Mouse (Mus musculus) cerebellum, postnatal 25 days (tissue): Measurements from ENCODE around the gene Smug1.
A peak's percentile ranks its signal among the peaks of the same experiment; 100 is the strongest.

Experiments
- DNase-seq, 2 experiments: peaks; one replicate each; pipeline ENCODE4 v3.0.0; 2021; ENCODE audit warnings: mixed read lengths in 2 of 2

Gene Smug1

GRCm38 (mm10) chr15:103176874-103177421 is 10.1 kb upstream of the Smug1 start:
- DNase-seq = peak; percentile 96 to 98

- DNase-seq = no peak
Measured at GRCm38 (mm10) chr15:103173251-103173650, 6.4 kb upstream of the Smug1 start.

- DNase-seq = peak; percentile 66 to 78
Measured at GRCm38 (mm10) chr15:103172537-103172936, 5.6 kb upstream of the Smug1 start.

GRCm38 (mm10) chr15:103171276-103171675 is 4.4 kb upstream of the Smug1 start:
- DNase-seq = no peak

GRCm38 (mm10) chr15:103170316-103170679 is 3.4 kb upstream of the Smug1 start:
- no peak for DNase-seq

- DNase-seq = no peak
Measured at GRCm38 (mm10) chr15:103169612-103170315, 2.9 kb upstream of the Smug1 start.

GRCm38 (mm10) chr15:103168801-103169611 is 2.1 kb upstream of the Smug1 start:
- peak; percentile 40 to 43 for DNase-seq

- DNase-seq = no peak
Measured at GRCm38 (mm10) chr15:103167786-103168185, 894 bp upstream of the Smug1 start.

GRCm38 (mm10) chr15:103165924-103166323 is 968 bp downstream of the Smug1 start:
- DNase-seq = no peak

- DNase-seq = peak; percentile 91 to 94
Measured at GRCm38 (mm10) chr15:103165379-103165778, 1.5 kb downstream of the Smug1 start.

GRCm38 (mm10) chr15:103163182-103163919 is 3.5 kb downstream of the Smug1 start:
- peak; percentile 88 to 93 for DNase-seq

GRCm38 (mm10) chr15:103157585-103157984 is 9.3 kb downstream of the Smug1 start:
- DNase-seq = no peak

GRCm38 (mm10) chr15:103156890-103157289 is 10.0 kb downstream of the Smug1 start:
- DNase-seq = no peak

GRCm38 (mm10) chr15:103155366-103156321 is 11.2 kb downstream of the Smug1 start:
- no peak for DNase-seq

- no peak for DNase-seq
Measured at GRCm38 (mm10) chr15:103152890-103153610, 13.8 kb downstream of the Smug1 start.

- DNase-seq = no peak
Measured at GRCm38 (mm10) chr15:103152371-103152770, 14.5 kb downstream of the Smug1 start.

GRCm38 (mm10) chr15:103147779-103148178 is 19.1 kb downstream of the Smug1 start:
- DNase-seq = peak; percentile 30 to 56

- no peak for DNase-seq
Measured at GRCm38 (mm10) chr15:103147422-103147690, 19.5 kb downstream of the Smug1 start.

- peak; percentile 59 to 76 for DNase-seq
Measured at GRCm38 (mm10) chr15:103146627-103147421, 20.1 kb downstream of the Smug1 start.

- DNase-seq = no peak
Measured at GRCm38 (mm10) chr15:103145635-103146299, 21.1 kb downstream of the Smug1 start.
